Mouse (Mus musculus) MEL (cell line): Measurements from ENCODE around the gene 1500009C09Rik. TPM values are rescaled to one million over a fixed set of nuclear protein-coding genes. Genes with fewer than 3 reads are reported as not detected.

Experiments
- DNase-seq: peaks from one replicate; pipeline ENCODE4 v3.0.0; 2011; ENCODE audit warnings: low read depth, low spot score
- H3K27ac ChIP-seq: 2 replicates; pipeline ENCODE4 v1.5.1; 2012; ENCODE audit warnings: low read depth, mild to moderate bottlenecking, control low read depth, low read length, moderate library complexity; ENCODE audit not compliant: control insufficient read depth
- H3K27me3 ChIP-seq, 2 experiments: fragments of 150-350 bp in 1 of 2; sonication (generic) in 1 of 2; 2 replicates each; pipeline ENCODE4 v1.6.1; 2012; ENCODE audit warnings: low read length in 2 of 2, mild to moderate bottlenecking in 2 of 2, improper control_type of control experiment in 1 of 2, moderate library complexity in 1 of 2; ENCODE audit not compliant: insufficient read depth in 2 of 2, control insufficient read depth in 1 of 2
- H3K36me3 ChIP-seq, 2 experiments: 2 replicates each; pipeline ENCODE4 v1.6.1; 2012 to 2014; ENCODE audit warnings: low read length in 2 of 2, improper control_type of control experiment in 1 of 2, inconsistent platforms in 1 of 2, mild to moderate bottlenecking in 1 of 2; ENCODE audit not compliant: insufficient read depth in 2 of 2, control insufficient read depth in 1 of 2
- H3K4me1 ChIP-seq, 2 experiments: fragments of 150-350 bp in 1 of 2; sonication (generic) in 1 of 2; 2 replicates each; pipeline ENCODE4 v1.6.1; 2012; ENCODE audit warnings: low read length in 2 of 2, improper control_type of control experiment in 1 of 2, mild to moderate bottlenecking in 1 of 2; ENCODE audit not compliant: insufficient read depth in 2 of 2, control insufficient read depth in 1 of 2
- H3K4me3 ChIP-seq, 2 experiments: fragments of 150-350 bp in 1 of 2; sonication (generic) in 1 of 2; 2 replicates each; pipeline ENCODE4 v1.5.1; 2012; ENCODE audit warnings: low read depth in 2 of 2, low read length in 2 of 2, mild to moderate bottlenecking in 2 of 2, moderate library complexity in 2 of 2, control low read depth in 1 of 2, improper control_type of control experiment in 1 of 2; ENCODE audit not compliant: control insufficient read depth in 1 of 2, insufficient read depth in 1 of 2
- H3K79me2 ChIP-seq: 2 replicates; pipeline ENCODE4 v1.6.1; 2012; ENCODE audit warnings: mild to moderate bottlenecking, low read length, moderate library complexity; ENCODE audit not compliant: control insufficient read depth, poor library complexity, insufficient read depth
- H3K9ac ChIP-seq: 2 replicates; pipeline ENCODE4 v1.6.1; 2012; ENCODE audit warnings: low read depth, mild to moderate bottlenecking, control low read depth, low read length, moderate library complexity; ENCODE audit not compliant: control insufficient read depth, poor library complexity, severe bottlenecking
- H3K9me3 ChIP-seq: fragments of 150-350 bp; sonication (generic); replicated peaks from 2 replicates; pipeline ENCODE4 v1.6.1; 2012; ENCODE audit warnings: mild to moderate bottlenecking, low read length, improper control_type of control experiment, moderate library complexity; ENCODE audit not compliant: insufficient read depth
- CTCF ChIP-seq, 3 experiments: IDR thresholded peaks in 2 of 3; conservative IDR thresholded peaks in 1 of 3; 2 replicates each; pipeline ENCODE4 v1.5.1; 2011 to 2012; ENCODE audit warnings: low read length in 3 of 3, low read depth in 2 of 3, mild to moderate bottlenecking in 2 of 3, improper control_type of control experiment in 1 of 3, inconsistent platforms in 1 of 3, mixed read lengths in 1 of 3, moderate library complexity in 1 of 3; ENCODE audit not compliant: control insufficient read depth in 1 of 3, insufficient read depth in 1 of 3, poor library complexity in 1 of 3, severe bottlenecking in 1 of 3
- E2F4 ChIP-seq: IDR thresholded peaks from 2 replicates; pipeline ENCODE4 v1.6.1; 2011; ENCODE audit warnings: low read depth, low read length, improper control_type of control experiment, borderline replicate concordance
- EP300 ChIP-seq, 2 experiments: IDR thresholded peaks; 2 replicates each; pipeline ENCODE4 v1.6.1; 2011; ENCODE audit warnings: improper control_type of control experiment in 2 of 2, low read length in 2 of 2, low read depth in 1 of 2, mild to moderate bottlenecking in 1 of 2
- ETS1 ChIP-seq: IDR thresholded peaks from 2 replicates; pipeline ENCODE4 v1.6.1; 2012; ENCODE audit warnings: low read depth, mild to moderate bottlenecking, inconsistent platforms, low read length, improper control_type of control experiment, moderate library complexity
- GABPA ChIP-seq: IDR thresholded peaks from 2 replicates; pipeline ENCODE4 v1.6.1; 2012; ENCODE audit warnings: low read depth, mild to moderate bottlenecking, inconsistent platforms, low read length, improper control_type of control experiment, moderate library complexity
- JUND ChIP-seq: IDR thresholded peaks from 2 replicates; pipeline ENCODE4 v1.6.1; 2011; ENCODE audit warnings: low read depth, mild to moderate bottlenecking, improper control_type of control experiment, low read length
- KAT2A ChIP-seq: conservative IDR thresholded peaks from 2 replicates; pipeline ENCODE4 v1.6.1; 2012; ENCODE audit warnings: low read depth, low read length, improper control_type of control experiment, inconsistent platforms
- MAZ ChIP-seq: IDR thresholded peaks from 2 replicates; pipeline ENCODE4 v1.6.1; 2012; ENCODE audit warnings: low read depth, mild to moderate bottlenecking, inconsistent platforms, low read length, improper control_type of control experiment
- MEF2A ChIP-seq: IDR thresholded peaks from 2 replicates; pipeline ENCODE4 v1.6.1; 2014; ENCODE audit warnings: low read depth, mild to moderate bottlenecking, inconsistent platforms, low read length, improper control_type of control experiment; ENCODE audit not compliant: poor library complexity, insufficient replicate concordance, severe bottlenecking; ENCODE audit errors: extremely low read depth
- RAD21 ChIP-seq: IDR thresholded peaks from 2 replicates; pipeline ENCODE4 v1.6.1; 2011; ENCODE audit warnings: mild to moderate bottlenecking, low read depth, low read length, improper control_type of control experiment
- RCOR1 ChIP-seq: IDR thresholded peaks from 2 replicates; pipeline ENCODE4 v1.6.1; 2012; ENCODE audit warnings: low read depth, mild to moderate bottlenecking, inconsistent platforms, low read length, improper control_type of control experiment
- SIN3A ChIP-seq: IDR thresholded peaks from 2 replicates; pipeline ENCODE4 v1.6.1; 2012; ENCODE audit warnings: low read length, improper control_type of control experiment, inconsistent platforms
- SMC3 ChIP-seq: IDR thresholded peaks from 2 replicates; pipeline ENCODE4 v1.6.1; 2011; ENCODE audit warnings: low read depth, low read length, improper control_type of control experiment
- TCF12 ChIP-seq: IDR thresholded peaks from 2 replicates; pipeline ENCODE4 v1.6.1; 2014; ENCODE audit warnings: low read depth, mild to moderate bottlenecking, inconsistent platforms, low read length, improper control_type of control experiment, moderate library complexity
- UBTF ChIP-seq: IDR thresholded peaks from 2 replicates; pipeline ENCODE4 v1.6.1; 2012; ENCODE audit warnings: low read depth, mild to moderate bottlenecking, inconsistent platforms, low read length, improper control_type of control experiment, moderate library complexity, borderline replicate concordance; ENCODE audit not compliant: insufficient read depth
- ZC3H11A ChIP-seq: IDR thresholded peaks from 2 replicates; pipeline ENCODE4 v1.6.1; 2012; ENCODE audit warnings: low read depth, mild to moderate bottlenecking, inconsistent platforms, low read length, improper control_type of control experiment
- ZKSCAN1 ChIP-seq: IDR thresholded peaks from 2 replicates; pipeline ENCODE4 v1.6.1; 2012; ENCODE audit warnings: low read depth, mild to moderate bottlenecking, inconsistent platforms, low read length, improper control_type of control experiment, moderate library complexity
- ZMIZ1 ChIP-seq: IDR thresholded peaks from 2 replicates; pipeline ENCODE4 v1.6.1; 2012; ENCODE audit warnings: low read depth, mild to moderate bottlenecking, inconsistent platforms, low read length, improper control_type of control experiment, moderate library complexity
- polyA plus RNA-seq, 2 experiments: library from polyadenylated mRNA; stranded (reverse) in 1 of 2; unstranded in 1 of 2; fragments of >175 nt in 1 of 2; fragments of >200 nt in 1 of 2; gene quantifications; 2 replicates each; pipeline versions ENCODE4 v1.2.1 to v1.2.4; 2012; ENCODE audit warnings: low replicate concordance in 2 of 2, low read depth in 1 of 2; ENCODE audit not compliant: insufficient read length in 2 of 2, insufficient read depth in 1 of 2, missing spikeins in 1 of 2
- total RNA-seq: library from RNA; depleted of rRNA; stranded (reverse); fragments of 300-350 nt; gene quantifications from 2 replicates; pipeline ENCODE4 v1.2.3, GENCODE M21; 2012

1500009C09Rik gene
- total and polyA plus RNA-seq, 3 experiments: not detected

DNA sequence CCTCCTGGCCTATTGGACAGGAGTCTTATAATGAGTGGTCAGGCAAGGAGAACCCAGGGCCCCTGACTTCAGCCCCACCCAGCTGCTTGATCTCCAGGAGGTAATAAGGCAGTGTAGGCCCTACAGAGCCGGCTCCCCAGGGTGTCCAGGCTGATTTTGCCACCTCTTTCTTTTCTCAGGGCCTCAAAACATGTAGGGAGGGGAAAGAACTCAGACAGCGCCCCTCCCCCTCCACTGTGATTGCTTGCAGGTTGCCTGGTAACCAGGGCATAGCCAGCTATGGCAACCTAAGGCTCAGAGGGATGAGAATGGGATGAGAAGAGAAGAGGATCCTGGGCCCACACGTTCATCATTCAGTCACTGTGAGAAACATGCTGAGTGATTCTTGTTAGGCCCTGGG is 16.0 kb downstream of the 1500009C09Rik start:
- DNase-seq: no peak
- H3K4me3 ChIP-seq: no peak overlapping the region
- H3K79me2 ChIP-seq: no peaks in the 10 kb centered on the region
- H3K27ac ChIP-seq: no peak overlapping the region
- no peaks in the 10 kb centered on the region for H3K9me3 ChIP-seq
- no peaks in the 10 kb centered on the region for H3K27me3 ChIP-seq
- TF ChIP-seq KAT2A (no peak), ZMIZ1 (no peak), RAD21 (no peak)
- no peaks in the 10 kb centered on the region for H3K4me1 ChIP-seq
- H3K9ac ChIP-seq: no peak overlapping the region
- H3K36me3 ChIP-seq: no peaks in the 10 kb centered on the region

GRCm38 (mm10) chr15:82268783-82269182 is 16.6 kb downstream of the 1500009C09Rik start:
- no peak overlapping the region for H3K27ac ChIP-seq
- no peaks in the 10 kb centered on the region for H3K27me3 ChIP-seq
- TF ChIP-seq GABPA (no peak), ZC3H11A (no peak), RCOR1 (no peak), RAD21 (no peak), E2F4 (no peak), TCF12 (no peak)
- no peaks in the 10 kb centered on the region for H3K9me3 ChIP-seq
- H3K36me3 ChIP-seq: no peaks in the 10 kb centered on the region
- no peaks in the 10 kb centered on the region for H3K4me1 ChIP-seq
- no peaks in the 10 kb centered on the region for H3K79me2 ChIP-seq
- DNase-seq: no peak
- no peak overlapping the region for H3K9ac ChIP-seq
- H3K4me3 ChIP-seq: no peak overlapping the region

DNA sequence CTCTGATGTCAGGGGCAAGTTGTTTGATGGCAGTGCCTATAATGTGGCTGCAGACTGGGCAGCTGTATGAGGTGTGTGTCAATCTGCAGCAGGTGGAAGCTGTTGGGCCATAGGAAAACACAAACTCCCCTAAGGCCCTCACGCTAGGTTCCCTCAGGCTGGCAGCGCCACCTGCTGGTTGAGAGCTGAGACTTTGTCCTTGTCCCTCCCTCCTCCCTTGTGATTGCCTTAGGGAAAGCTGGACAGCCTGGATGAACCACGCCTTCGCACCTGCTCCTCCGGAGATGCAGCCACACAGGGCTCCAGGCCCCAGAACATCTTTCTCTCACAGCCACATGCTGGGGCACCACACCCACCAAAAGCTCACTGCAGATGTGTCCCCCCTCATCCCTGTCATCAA is 19.0 kb downstream of the 1500009C09Rik start:
- DNase-seq: peak; percentile 71
- Histone ChIP-seq H3K27ac (no peak overlapping the region), H3K9me3 (no peaks in the 10 kb centered on the region), H3K4me3 (no peak overlapping the region), H3K79me2 (no peaks in the 10 kb centered on the region), H3K36me3 (no peaks in the 10 kb centered on the region), H3K4me1 (no peaks in the 10 kb centered on the region), H3K9ac (no peak overlapping the region)
- TF ChIP-seq EP300 (IDR thresholded peaks at IDR 0.05; ENCODE audit: low read depth in 1 of 2, low read length in 2 of 2) (no peak), RCOR1 (no peak), RAD21 (peak; percentile 54), SIN3A (no peak), JUND (no peak), CTCF (IDR thresholded peaks at IDR 0.05 in 2 of 3, conservative IDR thresholded peaks at IDR 0.05 in 1 of 3; ENCODE audit: control insufficient read depth in 1 of 3, insufficient read depth in 1 of 3, low read depth in 2 of 3, low read length in 3 of 3, poor library complexity in 1 of 3, severe bottlenecking in 1 of 3) (peak; percentile 76 to 96 (median 92)), ETS1 (no peak), MEF2A (no peak), SMC3 (peak; percentile 54), ZKSCAN1 (no peak), UBTF (no peak), MAZ (no peak)
- TF ChIP-seq, all 39 proteins: peak for 3
- no peaks in the 10 kb centered on the region for H3K27me3 ChIP-seq
